Mouse (Mus musculus) hindlimb bud, embryonic 11.5 days (tissue): ENCODE results near the gene Ercc1.

Source experiments
- DNase-seq: peaks from one replicate; pipeline ENCODE4 v3.0.0-alpha.2; 2012; ENCODE audit warnings: low read depth, low spot score; ENCODE audit errors: extremely low spot score

Gene Ercc1

DNA sequence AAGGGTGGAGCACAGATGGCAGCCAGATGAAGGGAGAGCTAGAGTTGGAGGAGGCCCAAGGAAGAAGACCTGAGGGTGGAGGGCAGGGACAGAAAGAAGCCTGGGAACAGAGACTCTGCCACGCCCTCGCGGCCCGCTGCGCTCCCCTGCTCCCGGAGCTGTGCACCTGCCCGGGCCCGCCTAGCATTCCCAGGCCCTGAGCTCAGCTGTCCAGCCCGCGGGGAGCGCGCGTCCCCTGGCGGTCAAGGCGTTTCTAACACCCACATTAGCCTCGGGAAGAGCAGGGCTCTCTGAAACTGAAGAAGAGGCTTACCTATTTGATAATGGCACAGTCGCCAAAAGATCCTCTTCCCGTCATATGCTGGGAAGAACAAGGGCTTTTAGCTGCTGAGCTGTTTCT, 19.3 kb downstream of the Ercc1 start:
- no peak for DNase-seq

- DNase-seq = no peak
Measured at GRCm38 (mm10) chr7:19365376-19365775, 20.8 kb downstream of the Ercc1 start.

DNA sequence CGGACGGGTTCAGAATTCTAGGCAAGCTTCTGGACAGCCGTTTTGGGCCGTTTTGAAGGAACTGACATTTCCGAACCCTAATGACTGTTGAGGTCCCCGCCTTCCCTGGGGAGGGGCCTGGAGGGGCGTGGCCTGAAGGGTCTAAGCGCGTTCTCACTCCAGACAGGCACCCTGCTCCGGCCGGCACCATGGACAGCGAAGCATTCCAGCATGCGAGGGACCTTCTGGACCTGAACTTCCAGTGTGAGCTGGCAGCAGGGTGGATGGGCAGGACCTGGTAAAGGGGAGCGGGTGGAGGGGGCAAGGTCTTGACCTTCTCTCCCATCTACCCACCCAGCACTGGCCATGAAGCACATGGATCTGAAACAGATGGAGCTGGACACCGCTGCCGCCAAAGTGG, 23.8 kb downstream of the Ercc1 start:
- no peak for DNase-seq

- DNase-seq = no peak
Measured at GRCm38 (mm10) chr7:19369823-19370425, 25.3 kb downstream of the Ercc1 start.

DNA sequence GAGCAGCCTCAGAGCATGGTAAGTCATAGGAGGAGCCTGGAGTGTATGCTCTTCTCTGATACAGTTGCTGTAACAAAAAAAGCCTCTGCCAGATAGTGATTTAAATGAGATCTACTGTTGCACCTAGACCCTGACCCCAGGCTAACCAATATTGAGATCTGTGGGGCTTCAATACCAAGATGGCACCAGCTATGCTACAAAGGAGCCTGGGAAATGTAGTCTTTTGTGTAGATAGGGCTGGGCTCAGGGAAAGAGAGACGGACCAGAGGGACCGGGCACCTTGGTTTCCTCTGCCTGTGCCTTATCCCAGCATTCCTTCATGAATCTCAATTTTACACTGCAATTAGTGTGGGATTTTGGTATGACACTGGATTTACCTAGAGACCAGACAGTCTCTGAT, 28.8 kb downstream of the Ercc1 start:
- no peak for DNase-seq

- no peak for DNase-seq
Measured at GRCm38 (mm10) chr7:19375368-19375767, 30.8 kb downstream of the Ercc1 start.

- DNase-seq = no peak
Measured at GRCm38 (mm10) chr7:19376019-19376418, 31.4 kb downstream of the Ercc1 start.

- no peak for DNase-seq
Measured at GRCm38 (mm10) chr7:19378049-19378448, 33.5 kb downstream of the Ercc1 start.

DNA sequence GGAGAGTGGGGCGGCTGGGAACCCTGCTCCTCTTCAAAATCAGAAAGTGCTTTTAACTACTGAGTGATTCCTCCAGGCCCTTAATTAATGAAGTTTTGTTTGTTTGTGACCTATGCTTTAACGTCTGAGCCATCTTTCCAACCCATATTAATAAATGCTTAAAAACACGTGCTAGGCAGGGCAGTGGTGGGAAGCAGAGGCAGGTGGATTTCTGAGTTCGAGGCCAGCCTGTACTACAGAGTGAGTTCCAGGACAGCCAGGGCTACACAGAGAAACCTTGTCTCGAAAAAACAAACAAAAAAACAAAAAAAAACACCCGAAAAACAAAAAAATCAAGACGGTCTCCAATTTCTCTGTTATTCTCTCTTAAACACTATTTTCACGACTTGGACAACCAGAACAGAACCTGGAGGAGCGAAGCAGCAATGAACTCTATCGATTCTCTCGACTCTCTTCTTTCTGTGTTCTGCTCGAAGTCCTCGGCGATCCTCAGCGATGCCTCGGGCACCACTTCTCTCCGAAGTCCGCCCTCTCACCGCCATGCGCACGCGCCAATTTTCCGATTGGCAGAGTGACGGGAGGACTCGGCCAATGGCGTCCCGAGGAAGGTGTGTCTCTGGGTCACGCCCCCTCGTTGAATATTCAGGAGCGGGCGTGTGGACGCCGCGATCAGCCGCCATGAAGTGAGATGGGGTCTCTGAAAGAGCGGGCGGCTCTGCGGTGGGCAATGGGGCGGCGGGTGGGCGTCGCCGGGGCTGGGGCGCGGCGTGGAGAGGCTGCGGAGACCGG, 37.0 kb downstream of the Ercc1 start, which contains the start of gene Ercc2:
Gene Ercc2 (plus strand): TSS at position 634 of the 789 bp plus-strand sequence.
- DNase-seq = peak; percentile 97

- DNase-seq = no peak
Measured at GRCm38 (mm10) chr7:19382166-19382541, 37.6 kb downstream of the Ercc1 start.

DNA sequence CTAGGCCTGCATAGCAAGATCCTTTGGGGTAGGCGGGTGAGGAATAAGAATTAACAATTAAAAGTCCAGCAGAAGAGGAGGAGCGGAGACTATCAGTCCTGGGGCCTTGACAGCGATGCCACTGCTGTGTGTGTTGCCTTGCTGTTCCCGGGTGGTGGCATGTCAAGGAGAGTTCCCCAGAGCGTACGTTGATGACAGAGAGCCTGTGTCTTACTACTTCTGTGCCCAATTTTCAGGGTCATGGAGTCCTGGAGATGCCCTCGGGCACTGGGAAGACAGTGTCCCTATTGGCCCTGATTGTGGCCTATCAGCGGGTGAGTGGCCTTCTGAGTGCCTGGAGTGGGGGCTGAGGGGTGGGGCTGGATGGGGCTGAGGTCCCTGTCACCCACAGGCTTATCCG, 39.1 kb downstream of the Ercc1 start:
- DNase-seq = no peak

DNA sequence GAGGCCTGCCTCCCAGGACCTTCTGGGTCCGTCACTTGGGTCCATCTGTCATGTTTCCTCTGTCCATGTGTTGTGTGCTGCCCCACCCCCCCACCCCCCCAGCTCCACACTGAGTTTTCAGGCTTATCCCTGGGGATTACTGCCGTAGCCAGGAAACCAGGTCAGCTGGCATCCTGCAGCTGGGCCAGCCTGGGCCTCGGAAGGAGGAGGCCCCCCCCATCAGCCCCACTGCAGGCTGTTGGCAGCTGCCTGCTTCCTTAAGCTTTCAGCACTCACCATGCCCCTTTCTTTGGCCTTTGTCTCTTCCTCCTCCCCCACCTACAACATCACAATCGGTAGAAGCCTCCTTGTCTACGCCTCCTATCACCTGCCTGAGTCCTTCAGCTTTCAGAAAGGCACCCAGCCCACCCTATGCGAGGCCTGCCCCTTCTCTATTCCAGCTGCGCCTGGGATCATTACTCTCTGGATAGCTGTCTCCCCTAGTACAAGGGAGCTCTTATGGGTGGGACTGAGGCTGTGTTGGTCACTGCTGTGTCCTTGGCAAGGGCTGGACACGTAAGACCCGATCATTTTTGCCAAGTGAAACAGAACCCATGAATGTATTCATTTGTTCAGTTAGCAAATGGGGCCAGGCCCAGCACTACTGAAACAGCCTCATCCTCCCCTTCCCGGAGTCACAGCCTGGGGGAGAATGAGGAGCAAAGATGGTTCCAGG, 44.3 kb downstream of the Ercc1 start:
- DNase-seq = no peak

DNA sequence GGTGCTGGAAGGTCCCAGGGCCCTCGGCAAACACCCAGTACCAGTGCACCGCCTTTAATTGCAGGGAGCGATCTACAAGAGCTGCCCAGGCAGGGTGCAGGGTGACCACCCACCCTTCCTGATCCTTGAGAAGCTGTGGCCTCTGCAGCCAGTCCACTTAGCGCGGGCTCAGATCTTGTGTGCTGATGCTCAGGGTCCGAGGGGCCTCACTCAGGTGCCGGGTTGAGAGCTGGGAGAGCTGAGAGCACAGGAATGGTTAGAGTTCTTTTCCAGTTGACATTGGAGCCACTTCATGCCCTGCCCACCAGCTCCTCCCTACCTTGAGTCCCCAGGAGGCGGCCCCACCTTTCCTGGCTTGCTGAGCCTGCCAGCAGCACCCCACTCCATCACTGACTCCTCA, 49.9 kb downstream of the Ercc1 start:
- DNase-seq = no peak

DNA sequence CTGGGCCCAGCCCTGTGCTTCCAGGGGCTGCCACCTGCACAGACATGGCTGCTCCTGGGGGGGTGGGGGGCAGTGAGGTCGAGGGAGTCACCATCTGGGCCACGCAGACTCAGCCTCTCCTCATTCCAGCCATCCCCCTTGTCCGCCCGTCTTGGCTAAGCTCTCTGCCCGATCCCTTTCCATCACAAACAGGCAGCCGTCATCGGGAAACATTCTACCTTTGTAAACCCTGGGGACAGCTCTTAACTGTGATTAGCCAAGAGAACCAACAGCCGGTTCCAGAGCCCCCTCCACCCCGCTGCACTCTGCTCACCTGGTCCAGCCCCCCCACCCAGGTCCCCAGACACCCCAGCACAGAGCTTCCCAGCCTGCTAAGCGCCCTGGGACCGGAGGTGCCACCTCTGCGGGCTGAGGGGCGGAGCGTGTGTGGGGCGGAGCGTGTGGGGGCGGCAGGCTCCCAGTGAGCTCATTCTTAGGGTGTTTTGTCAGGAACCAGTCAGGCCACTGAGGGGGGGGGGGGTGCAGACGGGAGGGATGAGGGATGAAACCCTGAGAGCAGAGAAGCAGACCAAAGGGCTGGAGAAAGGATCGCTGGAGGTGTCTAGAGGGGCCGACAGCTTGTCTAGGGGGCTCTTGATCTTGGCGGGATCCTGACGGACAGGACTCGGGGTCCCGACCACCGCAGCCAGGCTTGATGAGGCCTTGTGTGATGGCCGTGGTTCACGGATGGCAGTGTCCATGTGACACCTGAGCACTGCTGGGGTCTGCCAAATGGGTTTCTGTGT, 55.1 kb downstream of the Ercc1 start:
- DNase-seq = no peak

GRCm38 (mm10) chr7:19400946-19401345, 56.4 kb downstream of the Ercc1 start:
- no peak for DNase-seq

GRCm38 (mm10) chr7:19402535-19403112, 58.0 kb downstream of the Ercc1 start:
- no peak for DNase-seq

DNA sequence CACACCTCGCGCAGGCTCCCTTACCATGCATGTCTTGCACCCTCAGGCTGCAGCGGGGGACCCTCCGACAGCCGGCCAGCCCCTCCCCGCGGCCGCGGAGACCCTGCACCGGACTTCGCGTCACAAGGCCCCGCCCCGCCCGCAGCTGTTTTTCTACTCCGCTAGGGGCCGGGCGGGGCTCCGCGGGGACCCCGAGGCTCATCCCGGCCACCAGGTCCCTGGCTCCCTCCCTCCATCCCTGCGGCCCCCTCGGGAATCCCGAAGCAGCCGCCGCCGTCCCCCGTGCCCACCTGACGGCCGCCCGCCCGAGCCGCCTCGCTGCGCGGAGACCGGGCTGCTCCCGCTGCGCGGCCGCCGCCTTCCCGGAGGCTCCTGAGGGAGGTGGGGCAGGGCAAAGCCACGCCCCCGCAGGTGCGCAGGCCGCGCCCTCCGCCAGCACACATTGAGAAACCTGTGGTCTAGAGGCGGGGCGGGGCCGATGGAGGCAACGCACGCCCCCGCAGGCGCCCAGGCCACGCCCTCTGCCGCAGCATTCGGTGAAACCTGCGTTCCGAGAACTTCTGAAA, 59.2 kb downstream of the Ercc1 start, which contains the start of gene Klc3:
Gene Klc3 (minus strand): TSS at position 374 of the 566 bp plus-strand sequence.
- DNase-seq = no peak

DNA sequence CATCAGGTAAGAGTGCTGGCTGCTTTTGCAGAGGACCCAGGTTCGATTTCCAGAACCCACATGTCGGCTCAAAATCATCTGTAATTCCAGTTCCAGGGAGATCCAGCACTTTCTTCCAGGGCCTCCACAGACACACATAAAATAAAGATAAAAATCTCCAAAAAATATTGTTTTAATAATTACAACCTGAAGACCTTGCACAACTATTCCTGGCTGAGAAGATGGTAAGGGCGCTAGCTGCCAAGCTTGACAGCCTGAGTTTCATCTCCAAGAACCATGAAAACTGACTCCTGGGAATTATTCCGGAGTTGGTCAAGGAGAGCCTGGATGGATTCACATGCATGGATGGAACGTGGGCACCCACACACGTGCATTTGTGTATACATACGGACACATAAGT, 59.9 kb downstream of the Ercc1 start, which contains the start of gene Ckm:
Gene Ckm (plus strand): TSS at position 301 of the 400 bp plus-strand sequence.
- no peak for DNase-seq

GRCm38 (mm10) chr7:19405417-19405816, 60.8 kb downstream of the Ercc1 start:
- peak; percentile 42 for DNase-seq
